Mouse (Mus musculus) frontal cortex, postnatal 36 days (tissue): ENCODE results near the gene Gnb5.
"Not testable (repeated sequence)": the region's sequence is repeated elsewhere in the genome, so short reads cannot be mapped to it uniquely, and the experiment has no call there.

Experiments used
- DNase-seq, 2 experiments: peaks; one replicate each; pipeline ENCODE4 v3.0.0; 2022; ENCODE audit warnings: low spot score in 2 of 2

Gnb5 gene

DNA sequence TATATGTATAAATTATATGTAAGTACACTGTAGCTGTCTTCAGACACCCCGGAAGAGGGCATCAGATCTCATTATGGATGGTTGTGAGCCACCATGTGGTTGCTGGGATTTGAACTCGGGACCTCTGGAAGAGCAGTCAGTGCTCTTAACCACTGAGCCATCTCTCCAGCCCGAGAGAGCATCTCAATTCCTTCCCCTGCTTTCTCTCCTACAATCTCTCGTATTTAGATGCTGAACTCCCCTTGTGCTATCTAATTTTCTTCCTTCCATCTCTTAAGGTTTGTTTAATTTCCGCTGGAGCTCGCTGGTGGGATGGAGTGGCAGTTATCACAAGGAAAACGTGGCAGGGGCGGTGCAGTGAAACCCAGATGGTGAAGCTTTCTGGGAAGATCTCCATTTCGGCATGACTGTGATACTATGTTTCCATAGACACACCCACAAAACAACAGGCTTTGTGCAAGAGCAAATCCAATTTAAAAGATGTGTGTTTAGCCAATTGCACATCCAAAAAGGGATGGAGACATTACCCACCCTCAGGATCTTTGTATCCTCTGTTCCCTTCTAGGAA is 51.1 kb downstream of the Gnb5 start:
- peak; percentile 31 to 60 for DNase-seq

- peak in 1 of 2 experiments; percentile 42 for DNase-seq
Observed at GRCm38 (mm10) chr9:75361699-75362098, 55.6 kb downstream of the Gnb5 start.

GRCm38 (mm10) chr9:75362201-75362600 is 56.1 kb downstream of the Gnb5 start:
- DNase-seq: no peak

DNA sequence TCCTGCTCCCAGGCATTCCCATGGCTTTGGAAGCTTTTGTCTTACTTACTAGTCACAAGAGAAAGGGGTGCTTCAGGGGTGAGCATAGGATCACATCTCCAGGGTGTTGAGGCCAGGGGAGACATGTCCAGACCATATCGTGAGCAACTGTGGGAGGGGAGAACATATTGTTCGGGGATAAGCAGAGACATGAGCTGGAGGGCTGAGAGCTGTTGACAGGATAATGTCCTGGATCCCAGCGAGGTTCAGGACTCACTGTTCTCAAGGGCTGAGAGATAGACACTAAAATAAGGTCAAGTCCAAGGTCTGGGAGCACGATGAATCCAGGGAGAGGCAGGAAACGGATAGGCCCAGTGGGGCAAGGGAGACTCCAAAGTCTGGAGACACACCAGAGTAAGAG is 56.9 kb downstream of the Gnb5 start:
- DNase-seq: no peak

- DNase-seq: not testable (repeated sequence)
Observed at GRCm38 (mm10) chr9:75363702-75364101, 57.6 kb downstream of the Gnb5 start.

DNA sequence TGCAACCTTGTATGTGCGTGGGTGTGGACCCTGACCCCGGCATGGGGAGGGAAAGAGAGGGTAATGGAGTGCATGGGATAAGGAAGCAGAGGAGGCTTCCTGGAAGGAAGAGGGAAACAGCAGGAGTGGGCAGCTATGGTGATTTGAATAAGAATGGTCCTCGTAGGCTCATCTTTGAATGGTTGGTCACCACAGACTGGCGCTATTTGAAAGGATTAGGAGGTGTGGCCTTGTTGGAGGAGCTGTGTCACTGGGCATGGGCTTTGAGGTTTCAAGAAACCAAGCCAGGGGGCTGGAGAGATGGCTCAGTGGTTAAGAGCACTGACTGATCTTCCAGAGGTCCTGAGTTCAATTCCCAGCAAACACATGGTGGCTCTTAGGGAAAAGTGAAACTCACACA is 59.1 kb downstream of the Gnb5 start:
- DNase-seq: no peak

- DNase-seq: no peak
Observed at GRCm38 (mm10) chr9:75366191-75366590, 60.1 kb downstream of the Gnb5 start.

DNA sequence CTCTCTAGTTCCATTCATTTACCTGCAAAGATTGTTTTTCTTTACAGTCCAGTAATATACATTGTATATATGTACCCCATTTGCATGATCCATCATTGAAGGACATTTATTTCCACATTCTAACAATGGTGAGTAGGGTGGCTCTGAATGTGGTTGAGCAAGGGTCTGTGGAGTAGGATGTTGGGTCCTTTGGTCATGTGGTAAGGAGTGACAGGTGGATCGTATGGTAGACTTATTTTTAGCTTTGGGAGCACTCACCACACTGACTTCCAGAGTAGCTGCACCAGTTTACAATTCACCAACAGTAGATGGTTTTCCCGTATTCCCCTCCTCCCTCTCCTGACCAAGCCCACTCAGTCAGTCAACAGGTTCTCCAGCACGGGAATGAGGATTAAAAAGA is 62.7 kb downstream of the Gnb5 start:
- DNase-seq: no peak

GRCm38 (mm10) chr9:75375606-75376005 is 69.5 kb downstream of the Gnb5 start:
- no peak for DNase-seq

DNA sequence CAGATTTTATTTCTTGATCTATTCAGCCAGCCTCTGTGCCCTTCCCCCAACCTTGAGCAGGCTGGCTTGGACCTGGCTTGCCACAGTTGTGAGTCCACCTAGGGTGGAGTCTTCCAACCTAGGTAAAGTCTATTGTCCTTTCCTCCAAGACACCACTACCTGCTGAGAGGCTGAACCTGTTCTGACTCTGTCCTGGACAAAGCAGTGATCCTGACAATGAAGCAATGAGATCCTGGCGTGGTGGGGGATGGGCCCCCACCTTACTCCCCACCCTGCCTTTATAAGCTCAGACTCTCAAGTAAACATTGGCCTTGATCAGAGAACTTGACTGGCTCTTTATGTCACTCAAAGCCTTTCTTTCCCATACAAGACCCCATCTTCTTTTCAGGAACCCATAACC is 70.3 kb downstream of the Gnb5 start:
- DNase-seq: no peak

DNA sequence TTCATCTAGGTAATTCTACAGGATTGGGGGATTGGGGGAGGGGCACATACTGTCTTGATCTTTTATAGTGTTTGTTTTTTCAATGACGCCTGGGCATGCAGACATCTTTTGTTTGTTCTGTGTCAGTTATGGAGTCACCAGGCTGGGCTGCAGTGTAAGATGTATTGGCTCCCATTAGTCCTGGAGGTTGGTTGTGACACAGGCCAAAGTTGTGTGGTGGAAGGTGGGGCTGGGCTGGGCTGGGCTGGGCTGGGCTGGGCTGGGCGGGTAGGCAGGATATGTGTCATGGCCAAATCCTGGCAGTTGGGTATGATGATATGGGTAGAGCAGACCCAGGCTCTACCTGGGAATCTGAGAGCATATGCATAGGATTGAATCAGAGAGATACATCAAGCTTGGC is 72.7 kb downstream of the Gnb5 start:
- no peak for DNase-seq

DNA sequence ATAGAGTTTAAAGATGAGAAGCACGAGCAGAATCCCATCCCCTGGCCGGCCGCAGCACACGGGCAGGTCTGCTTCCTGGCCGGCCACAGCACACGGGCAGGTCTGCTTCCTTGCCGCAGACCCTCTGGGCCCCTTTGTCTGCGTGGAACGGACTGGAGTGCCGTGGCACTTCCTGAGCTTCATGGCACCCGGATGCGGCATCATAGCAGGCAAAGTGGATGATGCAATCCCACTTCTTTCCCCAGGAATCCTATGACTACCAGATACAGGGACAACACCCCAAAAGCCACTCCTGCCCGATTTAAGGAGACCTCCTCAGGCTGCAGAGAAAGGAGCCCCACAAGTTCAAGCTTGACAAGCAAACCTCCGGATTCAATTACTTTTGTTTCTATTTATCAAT is 76.7 kb downstream of the Gnb5 start:
- DNase-seq: no peak

DNA sequence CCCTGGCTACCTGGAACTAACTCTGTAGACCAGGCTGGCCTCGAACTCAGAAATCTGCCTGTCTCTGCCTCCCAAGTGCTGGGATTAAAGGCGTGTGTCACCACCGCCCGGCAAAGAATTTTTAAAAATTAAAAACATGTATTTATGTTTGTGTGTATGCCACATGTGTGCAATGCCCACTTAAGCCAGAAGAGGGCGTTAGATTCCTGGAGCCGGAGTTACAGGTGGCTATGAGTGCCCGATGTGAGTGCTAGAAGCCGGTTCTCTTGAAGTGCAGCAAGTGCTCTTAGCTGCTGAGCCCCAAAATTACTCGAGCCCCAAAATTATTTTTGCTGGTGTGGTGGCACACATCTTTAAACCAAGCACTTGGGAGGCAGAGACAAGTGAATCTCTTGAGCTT is 77.7 kb downstream of the Gnb5 start:
- DNase-seq: no peak

- no peak for DNase-seq
Observed at GRCm38 (mm10) chr9:75384337-75384962, 78.4 kb downstream of the Gnb5 start.

DNA sequence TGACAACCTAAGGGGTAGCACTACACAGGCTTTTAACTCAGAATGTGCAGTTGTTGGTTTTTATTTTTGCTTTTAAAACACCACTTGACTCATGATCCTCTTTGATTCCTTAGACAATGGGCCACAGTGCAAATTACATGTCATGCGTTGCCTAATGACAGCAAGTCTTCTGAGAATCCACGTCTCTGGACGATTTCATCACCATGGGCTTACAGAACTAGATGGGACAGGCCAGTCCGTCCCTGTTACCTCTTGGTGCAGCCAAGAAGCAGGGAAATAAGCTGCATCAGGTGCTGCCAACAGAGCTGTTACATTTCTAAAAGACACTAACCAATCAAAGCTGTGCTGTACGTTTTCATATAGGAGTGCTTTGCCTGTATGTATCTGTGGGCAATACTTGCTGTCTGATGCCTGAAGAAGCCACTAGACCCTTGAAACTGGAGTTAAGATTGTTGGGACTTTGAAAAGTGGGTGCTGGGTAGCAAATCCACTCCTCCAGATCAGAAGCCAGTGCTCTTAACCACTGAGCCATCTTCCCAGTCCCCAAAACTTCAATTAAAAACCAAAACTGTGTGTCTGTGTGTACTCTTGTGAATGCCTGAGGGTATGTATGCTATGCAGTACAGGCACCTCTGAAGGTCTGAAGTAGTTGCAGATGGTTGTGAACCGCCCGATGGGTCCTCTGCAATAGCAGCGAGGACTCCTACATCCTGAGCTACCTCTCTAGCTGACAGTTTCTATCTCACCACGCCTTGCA is 79.3 kb downstream of the Gnb5 start:
- no peak for DNase-seq

- DNase-seq: no peak
Observed at GRCm38 (mm10) chr9:75393251-75393650, 87.2 kb downstream of the Gnb5 start.
